Mouse (Mus musculus) urinary bladder, adult 18-20 months (tissue): ENCODE measurements around the gene Tmem37.

Experiments used
- DNase-seq, 2 experiments: peaks; one replicate each; pipeline ENCODE4 v3.0.0; 2022; ENCODE audit warnings: low spot score in 2 of 2, mixed read lengths in 2 of 2

Gene Tmem37

GRCm38 (mm10) chr1:120018900-120019299, 55.0 kb downstream of the Tmem37 start:
- no peak for DNase-seq
